Mouse (Mus musculus): Measurements from ENCODE around the gene Zfp511.

Zfp511 gene

DNA sequence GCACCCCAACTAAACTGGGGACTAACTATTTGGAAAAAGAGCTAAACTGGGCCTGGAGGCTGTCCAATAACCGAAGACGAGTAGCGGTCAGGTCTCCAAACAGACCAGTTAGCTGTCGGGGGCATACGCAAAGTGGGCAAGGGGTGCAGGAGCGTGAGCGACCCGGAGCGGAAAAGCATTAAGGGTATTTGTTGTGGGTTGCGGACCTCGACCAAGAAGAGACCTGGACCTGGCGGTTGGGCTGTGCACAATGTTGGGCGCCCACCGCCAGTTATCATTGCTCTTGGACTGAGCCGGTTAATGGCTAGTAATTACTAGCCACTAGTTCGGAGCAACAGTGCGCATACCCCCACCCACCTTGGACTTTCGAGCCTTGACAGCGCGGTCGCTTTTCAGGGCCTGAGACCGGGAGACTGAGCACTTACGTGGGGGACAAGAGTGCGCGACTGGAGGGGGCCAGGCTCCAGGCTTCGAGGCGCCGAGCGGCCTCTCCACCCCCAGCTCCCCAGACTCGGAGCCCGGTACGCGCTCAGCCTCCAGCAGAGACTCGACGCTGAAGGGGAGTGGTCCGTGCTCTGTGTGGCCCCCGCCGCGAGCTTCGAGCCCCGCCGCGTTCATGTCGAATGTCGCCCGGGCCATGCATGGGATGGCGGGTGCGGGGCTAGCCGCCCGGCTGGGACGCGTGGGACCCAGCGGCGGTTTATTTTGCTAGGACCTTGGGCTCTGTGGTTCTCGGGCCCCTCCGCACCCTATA lies 12.3 kb downstream of the Zfp511 start, which contains the start of gene Msx3:
Msx3 (minus strand) TSS at position 729 of the 754 bp plus-strand sequence.
- no peak for DNase-seq (ENCODE audit: low spot score)

DNA sequence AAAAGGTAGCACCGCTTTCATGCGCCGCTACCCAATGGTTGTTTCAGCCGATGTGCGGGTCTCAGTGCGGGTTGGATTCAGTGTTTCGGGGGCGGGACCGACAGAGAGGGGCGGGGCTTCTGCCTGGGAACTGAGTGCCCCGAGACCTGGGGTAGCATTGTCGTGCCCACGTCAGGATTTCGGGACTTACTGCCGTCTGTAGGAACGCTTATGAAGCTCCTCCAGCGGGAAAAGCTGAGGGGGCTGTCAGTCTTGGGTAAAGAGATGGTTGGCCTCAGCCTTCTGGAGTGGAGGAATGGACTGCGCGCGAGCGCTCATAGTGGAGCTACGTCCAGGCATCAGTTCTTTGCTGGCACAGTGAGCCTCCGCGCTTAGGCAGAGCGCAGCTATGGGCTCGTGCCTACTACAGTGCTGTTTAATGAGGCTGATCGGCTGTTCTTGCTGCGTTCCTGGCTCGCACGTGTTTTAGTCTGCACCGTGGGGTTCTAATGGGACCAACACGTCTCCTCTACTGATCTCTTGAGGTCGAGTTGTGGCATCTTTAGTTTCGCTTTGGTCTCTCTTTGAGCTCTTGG lies 13.0 kb downstream of the Zfp511 start:
- DNase-seq (ENCODE audit: low spot score), result no peak

DNA sequence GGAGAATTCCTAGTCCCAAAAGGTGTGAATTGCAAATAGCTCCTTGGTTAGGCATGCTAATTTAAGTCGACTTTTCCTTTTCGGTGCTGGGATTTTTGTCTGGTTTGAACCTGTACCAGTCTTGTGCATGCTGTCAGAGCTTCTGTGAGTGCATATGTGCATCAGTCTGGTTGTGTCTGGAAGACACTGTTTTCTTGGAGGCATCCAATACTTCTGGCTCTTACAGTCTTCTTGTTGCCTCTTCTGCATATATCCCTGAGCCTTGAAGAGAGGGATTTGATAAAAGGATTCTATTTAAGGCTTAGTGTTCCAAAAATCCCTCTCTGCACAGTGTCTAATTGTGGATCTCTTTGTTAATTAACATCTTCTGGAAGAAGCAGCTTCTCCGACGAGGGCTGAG lies 17.9 kb downstream of the Zfp511 start:
- no peak for DNase-seq (ENCODE audit: low spot score)

DNA sequence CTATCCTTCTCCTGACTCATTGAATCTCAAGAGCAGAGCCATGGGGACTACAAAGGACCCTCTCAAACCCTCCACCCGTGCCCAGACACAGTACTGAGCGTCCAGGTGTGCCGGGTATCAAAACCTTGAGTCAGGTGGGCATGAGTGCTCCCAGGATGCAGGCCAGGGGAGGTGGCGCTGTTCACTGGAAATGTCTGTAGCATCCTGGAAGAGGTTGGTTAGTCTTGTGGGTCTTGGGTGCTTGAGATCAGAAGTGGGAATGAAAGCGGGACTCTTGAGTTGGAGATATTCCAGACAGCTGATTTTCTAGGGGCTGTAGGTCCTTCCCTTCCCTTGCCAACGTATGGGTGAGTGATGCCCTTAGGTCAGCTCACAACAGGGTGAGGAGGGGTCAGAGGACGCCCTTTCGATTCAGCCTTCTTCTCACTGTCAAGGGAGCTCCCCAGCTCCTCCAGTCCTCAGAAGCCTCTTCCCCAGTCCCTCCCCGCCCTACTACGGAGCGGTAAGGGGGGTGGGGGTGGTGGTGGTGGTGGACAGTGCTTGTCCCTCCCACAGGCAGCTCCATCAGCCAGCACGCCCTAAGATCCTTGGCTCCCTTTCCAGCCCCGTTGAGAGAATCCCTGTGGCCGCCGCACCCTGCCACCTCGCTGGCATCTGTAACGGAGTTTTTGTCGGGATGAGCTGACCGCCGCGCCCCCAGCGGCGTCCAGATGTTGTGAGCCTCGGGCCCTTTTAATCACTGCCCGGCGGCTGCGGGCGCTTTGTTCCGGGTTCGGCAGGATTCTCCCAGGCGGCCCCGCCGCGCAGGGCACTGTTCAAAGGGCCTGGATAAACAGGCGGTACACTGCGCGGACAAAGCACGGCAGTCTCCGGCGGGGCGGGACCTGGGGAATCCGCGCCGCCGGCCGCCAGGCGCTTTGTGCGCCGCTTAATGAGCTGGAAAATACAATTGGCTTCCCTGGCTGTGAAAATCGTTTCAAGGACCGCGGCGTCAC lies 21.5 kb downstream of the Zfp511 start:
- no peak for DNase-seq (ENCODE audit: low spot score)

DNA sequence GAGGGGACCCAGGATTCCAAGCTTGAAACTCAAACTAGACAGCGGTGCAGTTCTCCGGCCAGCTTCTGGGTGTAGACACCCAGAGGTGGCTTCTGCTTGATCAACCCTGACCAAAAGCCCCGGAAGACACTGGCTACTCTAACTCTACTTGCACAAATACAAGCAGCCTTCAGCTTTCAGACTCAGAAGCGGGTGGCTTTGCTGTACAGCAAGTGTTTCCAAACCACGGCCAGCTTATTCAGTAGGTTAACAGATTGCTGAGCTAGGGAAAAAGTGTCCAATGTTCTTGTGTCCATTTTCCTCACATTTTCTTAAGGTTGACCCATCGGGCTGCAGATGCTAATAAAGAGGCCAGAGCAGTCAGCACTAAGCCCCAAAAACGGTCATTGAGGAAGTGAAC lies 22.3 kb downstream of the Zfp511 start:
- no peak for DNase-seq (ENCODE audit: low spot score)

DNA sequence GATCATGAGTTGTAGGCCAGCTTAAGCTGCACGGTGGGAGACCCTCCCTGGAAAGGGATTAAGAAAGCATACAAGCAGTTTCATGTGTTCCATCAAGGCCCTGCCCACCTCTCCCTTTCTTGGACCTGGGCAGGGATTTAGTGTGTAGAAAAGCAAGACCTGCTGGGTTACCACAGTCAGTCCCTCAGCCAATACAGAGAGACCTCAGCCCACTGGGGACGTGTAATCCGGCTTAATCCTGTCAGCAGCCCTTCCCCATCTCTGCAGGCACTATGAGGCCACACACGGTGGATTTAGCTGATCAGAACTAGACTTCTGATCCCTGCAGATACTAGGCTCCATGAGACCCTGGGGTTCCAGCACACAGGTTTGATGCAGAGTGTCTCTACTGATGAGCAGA lies 23.4 kb downstream of the Zfp511 start:
- no peak for DNase-seq (ENCODE audit: low spot score)

DNA sequence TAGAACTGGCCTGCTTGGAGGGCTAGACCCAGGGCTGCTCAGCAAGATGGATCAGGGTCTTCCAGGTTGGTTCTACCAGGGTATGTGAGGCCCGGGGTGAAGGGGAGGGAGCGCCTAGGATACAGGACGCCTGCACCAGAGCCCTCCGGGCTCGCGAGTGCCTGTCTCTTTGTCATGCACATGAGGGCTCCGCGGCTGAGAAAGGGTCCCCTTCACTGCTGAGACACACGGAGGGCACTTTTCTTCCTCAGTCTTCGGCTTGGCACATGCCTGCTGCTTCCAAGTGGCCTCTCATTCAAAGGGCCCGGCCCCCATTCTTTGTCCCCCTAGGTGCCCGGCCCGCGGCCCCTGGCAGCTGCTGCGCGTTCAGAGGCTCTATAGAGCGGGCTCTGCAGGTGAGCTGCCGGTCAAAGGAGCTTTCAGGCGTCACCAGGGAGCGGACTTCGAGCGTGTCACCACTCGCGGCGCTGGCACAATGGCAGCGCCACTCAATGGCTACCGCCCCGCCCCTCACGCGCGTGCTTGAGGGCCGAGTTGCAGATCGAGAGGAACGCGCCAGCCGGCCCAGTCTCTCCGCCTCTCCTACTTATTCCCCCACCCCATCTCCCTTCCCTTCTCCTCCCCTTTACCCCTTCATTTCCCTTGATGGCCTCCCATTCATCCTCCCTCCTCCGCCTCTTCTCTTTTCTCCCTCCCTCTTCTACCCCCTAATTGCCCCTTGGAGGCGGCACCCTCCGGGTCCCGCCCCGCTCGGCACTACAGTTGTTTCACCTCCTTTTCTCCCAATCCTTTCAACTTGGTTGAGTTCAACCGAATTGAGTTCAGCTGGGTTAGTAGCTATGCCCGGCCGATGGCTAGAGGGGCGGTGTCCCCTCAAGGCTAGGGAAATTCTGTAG lies 25.0 kb downstream of the Zfp511 start:
- no peak for DNase-seq (ENCODE audit: low spot score)

DNA sequence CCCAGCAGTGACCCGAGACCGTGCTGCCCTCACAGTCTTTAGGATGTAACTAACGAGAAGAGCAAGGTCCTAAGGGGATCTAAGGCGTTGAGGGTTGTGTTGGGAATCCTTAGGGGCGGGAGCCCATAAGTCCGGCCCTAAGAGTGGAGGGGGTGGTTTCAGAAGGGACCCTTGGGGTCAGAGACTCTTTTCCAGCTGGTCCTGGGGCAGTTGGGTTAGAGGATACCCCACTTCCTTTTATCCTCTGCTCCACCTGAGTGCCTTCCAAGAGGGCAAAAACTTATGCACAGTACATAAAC lies 25.6 kb downstream of the Zfp511 start:
- DNase-seq (ENCODE audit: low spot score), result no peak

DNA sequence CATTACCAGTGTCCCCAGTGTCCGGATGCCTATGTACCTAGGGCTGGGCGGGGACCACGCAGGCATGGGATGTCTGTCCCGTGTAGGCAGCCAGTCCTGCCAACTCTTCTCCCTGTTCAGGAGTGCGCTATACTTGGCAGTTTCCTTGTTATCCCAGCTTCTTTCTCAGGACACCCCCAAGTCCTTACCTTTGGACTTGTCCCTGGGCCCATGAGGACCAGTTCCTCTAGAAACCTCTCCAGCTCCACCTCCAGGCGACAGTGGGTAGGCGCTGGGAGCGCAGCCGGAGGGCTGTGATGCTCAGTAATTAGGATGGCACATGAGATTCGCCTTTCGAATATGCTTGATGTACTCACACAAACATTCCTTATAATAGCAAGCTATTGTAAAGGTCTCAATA lies 26.1 kb downstream of the Zfp511 start:
- no peak for DNase-seq (ENCODE audit: low spot score)

DNA sequence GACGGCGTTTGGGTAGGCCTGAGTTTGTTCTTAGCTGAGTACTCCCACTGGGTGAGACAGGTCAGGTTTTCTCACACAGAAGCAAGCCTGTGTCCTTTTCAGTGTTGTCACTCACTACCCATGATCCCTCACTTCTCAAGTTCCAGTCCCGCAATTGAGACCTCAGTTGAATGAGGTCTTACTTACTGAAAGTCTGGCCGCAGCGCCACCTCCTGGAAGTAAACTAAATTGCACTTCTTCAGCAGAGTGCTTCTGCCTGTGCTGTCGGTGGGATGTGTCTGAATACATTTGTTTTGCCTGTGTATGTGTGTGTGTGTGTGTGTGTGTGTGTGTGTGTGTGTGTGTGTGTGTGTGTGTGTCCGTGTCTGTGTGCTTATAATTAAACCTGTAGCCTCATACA lies 26.9 kb downstream of the Zfp511 start:
- no peak for DNase-seq (ENCODE audit: low spot score)

DNA sequence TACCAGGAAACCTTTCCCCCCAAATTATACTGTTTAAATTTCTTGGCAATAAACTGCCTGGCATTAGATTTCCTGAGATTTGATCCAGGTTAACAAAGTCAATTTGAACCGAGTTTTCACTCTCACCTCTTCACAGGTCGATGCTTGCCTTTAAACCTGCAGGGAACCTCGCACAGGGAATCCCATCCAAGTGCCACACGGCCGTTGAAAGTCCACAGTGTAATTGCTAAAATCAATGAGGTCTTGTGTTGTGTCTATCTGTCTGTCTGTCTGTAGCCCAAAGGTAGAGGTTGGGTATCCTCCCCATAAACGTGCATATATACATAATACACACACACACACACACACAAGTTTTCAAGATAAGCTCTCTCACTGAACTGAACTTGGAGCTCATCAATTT lies 31.2 kb downstream of the Zfp511 start:
- DNase-seq (ENCODE audit: low spot score), result no peak

DNA sequence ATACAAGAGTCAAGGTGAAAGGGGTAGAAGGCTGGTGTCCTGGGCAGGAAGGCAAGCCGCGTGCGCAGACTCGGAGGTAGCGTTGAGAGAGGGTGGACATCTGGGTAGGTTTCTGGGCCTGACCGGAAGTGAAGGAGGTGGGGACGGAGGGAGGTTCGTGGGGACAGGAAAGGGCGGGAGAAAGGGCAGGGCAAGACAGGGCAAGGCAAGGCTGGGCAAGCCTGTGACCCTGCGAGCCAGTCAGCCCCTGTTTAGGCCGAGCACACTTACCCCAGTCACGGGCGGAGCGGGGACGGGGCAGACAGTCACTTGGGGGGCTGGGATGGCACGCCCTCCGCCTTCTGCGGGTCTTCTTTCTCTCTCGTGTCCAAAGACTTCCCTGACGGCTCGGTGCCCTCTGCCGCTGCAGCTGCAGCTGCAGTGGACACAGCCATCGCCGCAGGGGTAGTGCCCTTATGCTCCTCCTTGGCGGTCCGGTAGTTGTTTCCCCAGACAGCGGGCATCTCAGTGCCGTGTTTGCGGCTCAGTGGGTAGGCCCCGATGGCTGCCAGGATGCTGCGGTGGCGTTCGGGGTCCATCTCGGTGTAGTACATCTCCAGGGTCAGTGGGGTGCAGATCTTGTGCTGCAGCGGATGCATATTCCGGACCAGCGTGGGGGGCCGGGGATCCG lies 34.0 kb downstream of the Zfp511 start:
- DNase-seq (ENCODE audit: low spot score), result no peak

DNA sequence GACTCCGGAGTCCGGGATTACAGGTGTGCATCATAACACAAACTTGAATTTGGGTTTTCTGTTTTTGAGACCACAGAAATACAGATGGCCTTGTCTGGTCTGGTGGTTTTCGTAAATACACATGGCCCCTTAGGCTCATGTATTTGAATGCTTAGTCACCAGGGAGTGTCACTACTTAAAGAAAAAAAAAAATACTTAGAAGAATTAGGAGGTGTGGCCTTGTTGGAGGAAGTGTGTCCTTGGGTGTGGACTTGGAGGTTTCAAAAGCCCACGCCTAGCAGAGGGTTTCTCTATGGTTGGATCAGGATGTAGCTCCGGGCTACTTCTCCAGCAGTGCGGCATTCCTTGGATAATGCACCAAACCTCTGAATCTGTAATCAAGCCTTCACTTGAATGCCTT lies 41.5 kb downstream of the Zfp511 start:
- DNase-seq (ENCODE audit: low spot score), result no peak

DNA sequence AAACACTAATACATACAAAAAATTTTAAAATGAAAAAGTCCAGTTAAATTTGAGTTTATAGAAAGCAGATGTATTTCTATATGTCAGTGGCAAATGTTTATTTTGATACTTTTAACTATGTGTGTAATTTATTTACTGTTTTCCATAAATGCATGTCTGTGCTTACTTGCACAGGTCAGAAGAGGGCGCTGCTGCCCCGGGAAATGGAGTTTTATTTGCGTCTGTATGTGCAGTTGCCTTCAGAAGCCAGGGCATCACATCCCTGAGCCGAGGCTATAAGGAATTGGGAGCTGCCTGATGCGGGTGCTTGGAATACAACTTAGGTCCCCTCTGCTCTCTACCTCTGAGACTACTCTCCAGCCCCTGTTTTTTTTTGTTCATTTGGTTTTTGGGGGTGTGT lies 42.5 kb downstream of the Zfp511 start:
- DNase-seq (ENCODE audit: low spot score), result no peak

DNA sequence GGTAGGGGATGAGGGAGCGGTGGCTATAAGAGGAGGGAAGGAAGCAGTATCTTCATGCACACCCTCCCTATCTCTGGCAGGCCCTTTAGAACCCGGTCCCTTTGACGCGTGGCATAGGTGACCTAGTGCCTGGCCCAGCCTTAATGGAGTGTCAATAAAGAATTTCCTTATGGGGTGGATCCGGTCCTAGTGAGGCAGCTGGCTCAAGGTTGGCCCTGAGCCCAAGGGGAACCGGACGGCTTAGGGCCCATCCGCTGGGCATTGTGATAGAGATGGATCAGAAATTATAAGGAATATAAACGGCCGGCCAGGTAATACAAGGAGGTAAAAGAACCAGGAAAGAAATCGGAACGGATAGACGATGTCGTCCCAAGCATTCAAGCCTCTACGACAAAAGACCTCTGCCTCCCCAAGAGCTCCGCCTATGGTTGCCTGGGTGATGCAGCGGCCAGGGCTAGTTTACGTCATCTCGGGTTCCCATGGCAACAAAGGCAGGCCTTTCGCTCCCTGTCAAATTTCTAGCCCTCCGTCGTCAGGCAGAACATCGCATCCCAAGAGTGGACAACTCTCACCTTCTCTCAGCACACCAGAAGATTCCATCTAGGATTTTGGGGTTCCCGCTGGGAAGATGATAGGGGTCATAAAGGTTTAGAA lies 44.4 kb downstream of the Zfp511 start:
- peak; percentile 76 for DNase-seq (ENCODE audit: low spot score)

DNA sequence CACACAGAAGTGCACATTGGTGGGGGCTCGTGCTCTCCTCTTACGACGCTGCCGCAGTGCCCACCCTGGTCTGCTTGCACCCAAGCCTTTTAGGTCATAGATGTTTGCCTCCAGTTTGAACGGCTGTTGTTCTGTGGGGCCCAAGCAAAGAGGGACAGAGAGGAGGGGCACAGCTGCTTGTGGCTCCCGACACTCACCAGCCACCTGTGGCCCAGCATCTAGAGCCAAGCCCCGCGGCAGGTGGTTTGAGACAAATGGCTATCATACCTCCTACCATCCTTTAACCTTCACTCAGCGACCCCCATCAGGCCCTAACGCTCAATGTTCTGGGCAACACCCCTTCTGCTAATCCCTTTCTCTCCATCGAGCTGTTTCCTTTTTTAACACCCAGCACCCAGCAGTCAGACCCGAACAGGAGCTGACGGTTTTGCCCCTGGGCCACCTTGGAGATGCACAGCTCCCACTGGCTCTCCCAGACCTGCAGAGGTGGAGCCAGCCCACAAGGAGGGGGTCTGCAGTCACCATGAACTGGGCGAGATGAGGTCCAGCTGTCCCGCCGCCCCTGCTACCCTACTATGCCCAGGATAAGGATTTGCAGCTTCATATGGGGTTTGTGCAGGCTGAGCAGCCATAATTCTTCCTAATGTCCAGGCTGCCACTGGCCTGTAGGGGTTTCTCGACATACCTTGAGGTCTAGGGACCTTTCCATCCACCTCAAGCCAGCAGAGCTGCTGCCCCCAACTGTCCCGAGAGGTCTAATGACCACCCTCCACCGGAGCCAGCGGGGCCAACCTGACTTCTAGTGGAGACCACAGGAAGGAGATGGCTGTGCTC lies 45.4 kb downstream of the Zfp511 start:
- no peak for DNase-seq (ENCODE audit: low spot score)

DNA sequence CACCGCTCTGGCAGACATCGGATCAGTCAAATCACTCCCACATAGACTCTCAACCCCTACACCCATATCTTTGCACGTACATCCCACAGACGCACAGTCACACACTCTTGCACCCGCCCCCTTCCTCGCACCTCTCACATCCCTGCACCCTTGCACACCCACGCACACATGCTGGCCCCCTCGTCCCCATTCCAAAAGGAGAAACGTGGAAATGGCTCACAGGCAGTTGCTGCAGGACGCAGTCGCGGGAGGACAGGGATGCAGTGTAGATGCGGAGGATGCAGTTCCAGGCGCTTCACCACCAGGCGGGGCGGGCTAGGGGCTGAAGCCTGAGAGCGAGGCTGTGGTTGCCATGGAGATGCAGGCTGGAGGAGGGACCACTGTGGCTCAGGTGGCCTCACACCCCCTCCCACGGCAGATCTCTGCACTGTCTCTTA lies 46.1 kb downstream of the Zfp511 start, which contains the start of gene Caly:
Caly (minus strand) TSS at position 307 of the 437 bp plus-strand sequence.
- DNase-seq (ENCODE audit: low spot score), result no peak
